Mouse (Mus musculus): ENCODE measurements around the gene Chsy1. TPM values are rescaled to one million over a fixed set of nuclear protein-coding genes. Genes with fewer than 3 reads are reported as not detected.
A peak's percentile ranks its signal among the peaks of the same experiment; 100 is the strongest.
"Not testable (repeated sequence)": the region's sequence is repeated elsewhere in the genome, so short reads cannot be mapped to it uniquely, and the experiment has no call there.

Chsy1 gene
- polyA plus RNA-seq, 1 experiment, result 10.8 TPM

DNA sequence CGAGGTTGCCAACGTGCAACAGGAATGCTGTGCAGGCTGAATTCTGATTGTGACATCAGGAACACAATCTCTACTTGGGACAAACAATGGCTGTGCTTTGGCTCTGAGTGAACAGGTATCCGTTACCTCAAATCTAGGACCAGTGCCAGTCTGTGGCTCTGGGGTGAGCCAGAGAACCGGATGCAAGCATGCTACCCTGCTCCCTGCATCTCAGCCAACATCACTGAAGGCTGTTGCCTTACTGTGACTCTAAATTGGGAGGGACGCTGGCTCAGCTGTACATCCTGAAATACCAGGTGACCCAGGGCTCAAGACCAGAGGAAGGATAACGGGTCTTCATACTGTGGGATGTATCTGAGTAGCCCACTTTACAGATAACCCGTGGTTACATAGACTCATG, 70.4 kb downstream of the Chsy1 start:
- TF ChIP-seq POLR2A (IDR thresholded peaks at IDR 0.05; ENCODE audit: borderline replicate concordance, low read depth, low read length) (no peak), CTCF (IDR thresholded peaks at IDR 0.05; ENCODE audit: low read depth, low read length) (no peak)
- Histone ChIP-seq H3K4me3 (ENCODE audit: insufficient read depth, low read length) (no peak overlapping the region), H3K4me1 (ENCODE audit: control insufficient read depth, insufficient read depth, low read length) (peaks cover 12% of the 10 kb centered on the region), H3K27ac (ENCODE audit: insufficient read depth, low read depth, low read length) (no peak overlapping the region)

DNA sequence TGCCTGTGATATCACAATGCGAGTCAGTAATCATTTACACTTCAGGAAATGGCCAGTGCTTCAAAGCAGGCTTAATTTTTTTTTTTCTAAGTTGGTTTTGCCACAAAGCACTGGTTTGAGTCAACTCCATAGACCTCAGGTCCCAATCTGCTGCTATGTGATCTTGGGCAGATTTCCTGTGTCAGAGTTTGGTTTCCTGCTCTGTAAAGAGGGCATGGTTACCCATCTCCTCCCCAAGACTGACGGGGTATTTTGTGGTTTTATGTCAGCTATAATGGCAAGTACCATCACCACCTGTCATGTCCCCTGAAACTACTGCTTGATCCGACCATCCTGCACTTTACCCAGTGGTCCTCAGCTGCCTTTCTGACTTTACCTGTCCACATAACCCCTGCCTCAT, 70.9 kb downstream of the Chsy1 start:
- peaks cover 12% of the 10 kb centered on the region for H3K4me1 ChIP-seq (ENCODE audit: control insufficient read depth, insufficient read depth, low read length)
- no peak overlapping the region for H3K27ac ChIP-seq (ENCODE audit: insufficient read depth, low read depth, low read length)
- no peak overlapping the region for H3K4me3 ChIP-seq (ENCODE audit: insufficient read depth, low read length)
- TF ChIP-seq POLR2A (IDR thresholded peaks at IDR 0.05; ENCODE audit: borderline replicate concordance, low read depth, low read length), result no peak
- no peak for TF ChIP-seq CTCF (IDR thresholded peaks at IDR 0.05; ENCODE audit: low read depth, low read length)

DNA sequence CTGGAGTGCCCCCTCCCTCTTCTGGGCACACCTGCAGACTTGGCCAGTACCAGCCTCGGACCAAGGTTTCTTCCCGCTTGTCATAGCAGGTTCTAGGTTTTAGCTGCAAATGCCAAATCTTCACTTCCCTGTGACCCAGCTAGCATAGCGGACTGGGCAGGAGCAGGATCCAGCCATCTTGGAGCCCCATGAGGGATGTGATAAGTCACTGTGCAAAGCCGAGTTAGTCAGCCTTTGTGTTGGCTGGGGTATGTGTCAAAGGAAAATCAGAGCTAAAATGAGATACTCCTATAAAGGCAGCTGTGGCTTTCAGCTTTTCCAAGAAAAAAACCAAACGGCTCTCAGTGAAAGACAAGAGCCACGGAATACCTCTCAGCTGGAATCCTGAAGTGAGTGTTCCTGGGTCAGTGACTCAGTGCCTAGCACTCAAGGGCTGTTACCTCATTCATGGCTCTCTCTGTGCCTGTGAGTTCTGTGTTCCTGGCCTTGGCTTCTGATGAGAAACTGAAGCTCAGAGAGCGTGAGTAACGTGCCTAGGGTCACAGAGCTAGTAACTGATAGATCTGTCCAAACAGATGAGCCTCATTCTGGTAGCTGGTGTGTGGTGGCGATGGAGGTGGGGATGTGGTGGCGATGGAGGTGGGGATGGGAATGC, 71.5 kb downstream of the Chsy1 start:
- peaks cover 6% of the 10 kb centered on the region for H3K4me1 ChIP-seq (ENCODE audit: control insufficient read depth, insufficient read depth, low read length)
- no peak overlapping the region for H3K27ac ChIP-seq (ENCODE audit: insufficient read depth, low read depth, low read length)
- TF ChIP-seq POLR2A (IDR thresholded peaks at IDR 0.05; ENCODE audit: borderline replicate concordance, low read depth, low read length), result no peak
- no peak for TF ChIP-seq CTCF (IDR thresholded peaks at IDR 0.05; ENCODE audit: low read depth, low read length)
- no peak overlapping the region for H3K4me3 ChIP-seq (ENCODE audit: insufficient read depth, low read length)

DNA sequence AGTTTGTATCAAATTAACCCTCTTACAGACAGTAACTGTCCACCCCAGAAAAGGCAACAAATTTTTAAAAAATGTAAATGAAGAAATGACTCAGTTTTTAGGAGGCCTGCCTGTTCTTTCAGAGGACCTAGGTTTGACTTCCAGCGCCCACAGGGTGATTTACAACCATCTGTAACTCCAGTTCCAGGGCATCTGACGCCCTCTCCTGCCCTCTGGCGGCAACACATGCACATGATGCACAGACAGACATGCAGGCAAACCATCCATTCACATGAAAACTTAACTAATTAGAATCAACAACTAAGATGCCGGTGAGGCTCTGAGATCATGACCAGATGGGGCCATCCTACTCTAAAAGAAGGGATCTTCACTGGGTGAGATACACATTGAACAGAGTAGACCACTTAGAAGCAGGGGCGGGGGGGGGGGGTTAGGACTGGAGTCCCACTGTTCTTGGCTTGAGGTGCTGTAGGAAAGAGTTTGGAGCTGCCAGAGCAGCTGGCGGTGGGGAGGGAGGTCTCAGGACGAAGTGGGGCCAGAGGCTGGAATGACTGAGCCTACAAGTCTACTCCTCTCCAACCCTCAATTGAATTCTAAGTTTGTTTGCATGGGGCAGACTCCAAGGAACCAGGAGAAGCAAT, 72.9 kb downstream of the Chsy1 start:
- TF ChIP-seq CTCF (IDR thresholded peaks at IDR 0.05; ENCODE audit: low read depth, low read length) (no peak), POLR2A (IDR thresholded peaks at IDR 0.05; ENCODE audit: borderline replicate concordance, low read depth, low read length) (no peak)
- Histone ChIP-seq H3K27ac (ENCODE audit: insufficient read depth, low read depth, low read length) (no peak overlapping the region), H3K4me3 (ENCODE audit: insufficient read depth, low read length) (no peak overlapping the region), H3K4me1 (ENCODE audit: control insufficient read depth, insufficient read depth, low read length) (peaks cover 3% of the 10 kb centered on the region)

DNA sequence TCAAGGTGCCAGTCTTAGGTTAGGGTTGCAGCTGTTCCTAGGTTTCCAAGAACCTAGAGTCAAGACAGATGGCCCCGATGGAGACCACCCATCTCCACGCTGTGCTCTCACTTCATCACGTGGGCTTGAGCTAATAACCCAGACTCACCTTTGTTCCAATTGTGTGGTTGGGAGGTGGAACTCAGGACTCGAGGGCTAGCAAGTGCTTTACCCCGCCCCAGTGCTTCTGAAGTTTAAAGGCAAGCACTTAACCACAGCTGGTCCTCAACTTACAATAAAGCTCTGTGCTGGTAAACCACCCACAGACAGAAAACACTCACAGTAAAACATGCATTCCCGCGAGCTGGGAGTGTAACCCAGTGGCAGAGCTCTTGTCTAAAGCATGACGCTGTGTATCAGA, 74.1 kb downstream of the Chsy1 start:
- Histone ChIP-seq H3K27ac (ENCODE audit: insufficient read depth, low read depth, low read length) (no peak overlapping the region), H3K4me1 (ENCODE audit: control insufficient read depth, insufficient read depth, low read length) (peaks cover 3% of the 10 kb centered on the region), H3K4me3 (ENCODE audit: insufficient read depth, low read length) (no peak overlapping the region)
- no peak for TF ChIP-seq CTCF (IDR thresholded peaks at IDR 0.05; ENCODE audit: low read depth, low read length)
- no peak for TF ChIP-seq POLR2A (IDR thresholded peaks at IDR 0.05; ENCODE audit: borderline replicate concordance, low read depth, low read length)

DNA sequence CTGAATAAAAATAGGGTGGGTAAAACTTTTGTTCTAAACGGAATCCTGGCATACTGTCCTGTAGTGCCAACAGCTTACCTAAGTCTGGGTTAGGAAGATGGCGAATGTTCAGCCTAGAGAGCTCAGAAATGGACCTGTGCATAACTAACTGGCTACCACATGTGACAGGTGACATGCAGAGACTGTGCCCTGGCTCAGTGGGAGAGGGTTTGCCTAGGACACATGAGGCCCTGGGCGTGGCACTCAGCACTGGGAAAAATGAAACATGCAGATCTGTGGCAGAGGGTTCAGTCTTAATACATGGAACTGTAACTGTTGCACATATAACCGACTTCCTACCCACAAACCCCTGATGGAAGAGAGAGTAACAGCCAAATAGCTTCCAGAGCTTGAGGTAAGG, 74.7 kb downstream of the Chsy1 start:
- Histone ChIP-seq H3K27ac (ENCODE audit: insufficient read depth, low read depth, low read length) (no peak overlapping the region), H3K4me1 (ENCODE audit: control insufficient read depth, insufficient read depth, low read length) (peaks cover 3% of the 10 kb centered on the region), H3K4me3 (ENCODE audit: insufficient read depth, low read length) (no peak overlapping the region)
- TF ChIP-seq CTCF (IDR thresholded peaks at IDR 0.05; ENCODE audit: low read depth, low read length) (no peak), POLR2A (IDR thresholded peaks at IDR 0.05; ENCODE audit: borderline replicate concordance, low read depth, low read length) (no peak)

DNA sequence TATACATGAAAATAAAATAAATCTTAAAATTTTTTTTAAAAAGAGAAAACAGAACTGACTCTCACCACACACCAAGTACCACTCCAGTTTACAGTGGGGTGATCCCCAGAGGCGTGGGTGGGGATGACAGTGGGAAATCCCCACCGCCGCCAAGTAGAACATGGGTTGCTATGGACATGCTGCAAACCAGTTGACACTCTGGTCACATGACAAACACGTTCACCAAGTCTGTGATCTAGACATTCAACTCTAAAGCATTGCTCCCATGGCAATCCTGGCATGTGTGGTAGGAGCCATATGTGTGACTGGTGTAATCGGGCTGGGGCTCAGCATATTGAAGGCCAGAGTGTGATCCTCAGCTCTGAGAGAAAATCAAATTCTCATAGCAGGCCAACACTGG, 76.1 kb downstream of the Chsy1 start:
- Histone ChIP-seq H3K4me1 (ENCODE audit: control insufficient read depth, insufficient read depth, low read length) (no peaks in the 10 kb centered on the region), H3K27ac (ENCODE audit: insufficient read depth, low read depth, low read length) (no peak overlapping the region), H3K4me3 (ENCODE audit: insufficient read depth, low read length) (no peak overlapping the region)
- TF ChIP-seq POLR2A (IDR thresholded peaks at IDR 0.05; ENCODE audit: borderline replicate concordance, low read depth, low read length) (no peak), CTCF (IDR thresholded peaks at IDR 0.05; ENCODE audit: low read depth, low read length) (no peak)

DNA sequence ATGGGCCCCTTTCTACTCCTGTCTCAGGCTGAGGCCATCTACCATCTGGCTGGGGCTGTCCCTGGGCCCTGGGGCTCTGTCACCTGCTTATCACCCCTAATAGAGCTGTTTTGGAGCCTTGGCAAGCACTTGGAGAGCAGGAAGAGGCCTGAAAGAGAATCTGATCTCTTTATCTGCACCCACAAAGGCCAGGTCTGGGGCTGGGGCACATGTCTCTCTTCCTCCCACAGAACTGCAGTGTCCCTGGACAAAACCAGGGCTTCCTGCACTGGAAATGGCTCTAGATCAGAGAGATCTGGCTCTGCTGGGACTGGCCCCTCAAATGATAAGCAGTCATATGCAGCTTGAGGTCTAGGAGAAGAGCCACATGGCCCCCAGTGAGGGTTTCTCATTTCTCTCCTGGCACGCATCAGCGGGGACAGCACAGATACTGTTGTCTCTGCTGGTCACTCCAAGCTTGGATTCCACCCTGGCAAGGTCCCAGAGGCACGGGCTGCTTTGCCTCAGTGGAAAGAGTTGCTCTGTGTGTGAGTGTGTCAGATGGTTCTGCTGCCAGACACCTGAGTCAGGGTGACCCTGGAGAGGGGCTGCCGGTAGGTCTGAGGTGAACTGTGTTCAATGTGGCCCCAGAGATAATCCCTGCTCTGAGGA, 78.4 kb downstream of the Chsy1 start:
- Histone ChIP-seq H3K4me1 (ENCODE audit: control insufficient read depth, insufficient read depth, low read length) (no peaks in the 10 kb centered on the region), H3K27ac (ENCODE audit: insufficient read depth, low read depth, low read length) (no peak overlapping the region), H3K4me3 (ENCODE audit: insufficient read depth, low read length) (no peak overlapping the region)
- TF ChIP-seq POLR2A (IDR thresholded peaks at IDR 0.05; ENCODE audit: borderline replicate concordance, low read depth, low read length) (no peak), CTCF (IDR thresholded peaks at IDR 0.05; ENCODE audit: low read depth, low read length) (no peak)

DNA sequence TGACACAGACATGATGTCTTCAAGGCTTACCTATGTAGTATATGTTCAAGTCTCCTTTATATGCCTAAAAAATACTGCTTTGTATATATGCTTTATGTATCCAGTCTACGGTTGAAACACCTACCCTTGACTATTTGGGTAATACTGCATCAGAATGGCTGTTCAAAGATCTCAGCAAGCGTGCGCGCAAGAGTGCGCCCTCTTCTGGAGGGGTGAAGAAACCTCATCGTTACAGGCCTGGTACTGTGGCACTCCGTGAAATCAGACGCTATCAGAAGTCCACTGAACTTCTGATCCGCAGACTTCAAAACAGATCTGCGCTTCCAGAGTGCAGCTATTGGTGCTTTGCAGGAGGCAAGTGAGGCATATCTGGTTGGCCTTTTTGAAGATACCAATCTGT, 81.1 kb downstream of the Chsy1 start:
- not testable (repeated sequence) for H3K4me3 ChIP-seq (ENCODE audit: insufficient read depth, low read length); H3K27ac ChIP-seq (ENCODE audit: insufficient read depth, low read depth, low read length); H3K4me1 ChIP-seq (ENCODE audit: control insufficient read depth, insufficient read depth, low read length)
- TF ChIP-seq CTCF (IDR thresholded peaks at IDR 0.05; ENCODE audit: low read depth, low read length), result peak; percentile 32

DNA sequence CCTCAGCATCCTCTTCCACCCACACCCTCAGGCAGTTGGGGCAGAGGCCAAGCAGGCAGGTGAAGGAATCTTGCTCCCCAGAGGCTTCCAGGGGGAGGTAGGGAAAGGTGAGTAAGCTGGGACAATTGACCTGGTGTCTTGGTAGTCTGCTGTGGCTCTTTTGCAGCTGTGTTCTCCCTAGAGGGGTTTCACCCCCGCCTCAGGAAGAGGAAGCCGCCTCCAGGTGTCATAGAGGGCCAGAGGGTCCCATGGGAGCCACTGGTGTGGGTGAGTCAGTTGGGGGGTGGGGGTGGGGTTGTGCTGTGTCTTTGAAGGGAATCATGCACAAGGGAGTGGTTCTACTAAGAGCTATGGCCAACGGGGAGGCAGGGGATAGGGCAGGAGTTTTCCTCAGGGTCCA, 85.2 kb downstream of the Chsy1 start:
- H3K4me3 ChIP-seq (ENCODE audit: insufficient read depth, low read length), result no peak overlapping the region
- no peak overlapping the region for H3K27ac ChIP-seq (ENCODE audit: insufficient read depth, low read depth, low read length)
- TF ChIP-seq CTCF (IDR thresholded peaks at IDR 0.05; ENCODE audit: low read depth, low read length) (no peak), POLR2A (IDR thresholded peaks at IDR 0.05; ENCODE audit: borderline replicate concordance, low read depth, low read length) (no peak)
- peaks cover 10% of the 10 kb centered on the region for H3K4me1 ChIP-seq (ENCODE audit: control insufficient read depth, insufficient read depth, low read length)

Measured in bone marrow macrophage, adult 2 months (primary cell).